Mouse (Mus musculus): Measurements from ENCODE around the gene Gm11027. TPM values are rescaled to one million over a fixed set of nuclear protein-coding genes. Genes with fewer than 3 reads are reported as not detected.

Gm11027 gene
- total RNA-seq, 1 experiment = not detected

GRCm38 (mm10) chr12:116273733-116274132, 1.5 kb upstream of the Gm11027 start:
- no peak overlapping the region for H3K4me3 ChIP-seq (ENCODE audit: insufficient read depth in 1 of 2, low read depth in 1 of 2, low read length in 2 of 2, poor library complexity in 1 of 2, severe bottlenecking in 1 of 2)
- no peak for TF ChIP-seq ZNF384 (IDR thresholded peaks at IDR 0.05; ENCODE audit: low read depth, low read length)

GRCm38 (mm10) chr12:116275631-116276030, 445 bp downstream of the Gm11027 start:
- H3K9me3 ChIP-seq (ENCODE audit: control insufficient read depth, insufficient read depth, low read depth, low read length) = no peaks in the 10 kb centered on the region
- DNase-seq (ENCODE audit: low read depth, low spot score) = no peak
- no peak overlapping the region for H3K27ac ChIP-seq (ENCODE audit: insufficient read depth, low read depth, low read length, poor library complexity, severe bottlenecking)
- H3K4me3 ChIP-seq (ENCODE audit: insufficient read depth in 1 of 2, low read depth in 1 of 2, low read length in 2 of 2, poor library complexity in 1 of 2, severe bottlenecking in 1 of 2) = no peak overlapping the region
- no peaks in the 10 kb centered on the region; a peak in 1 of 4 replicates for H3K4me1 ChIP-seq (ENCODE audit: control insufficient read depth in 2 of 2, insufficient read depth in 2 of 2, low read length in 2 of 2, poor library complexity in 1 of 2)
- H3K9ac ChIP-seq (ENCODE audit: insufficient read depth, low read depth, low read length, poor library complexity, severe bottlenecking) = no peak overlapping the region
- no peaks in the 10 kb centered on the region for H3K36me3 ChIP-seq (ENCODE audit: control insufficient read depth, insufficient read depth, low read length, poor library complexity, severe bottlenecking)
- in situ Hi-C loops (cut with MboI; ENCODE audit: low sequenced_read_pairs in 2 of 2, unreplicated experiment in 2 of 2) = no loop called here
- TF ChIP-seq HCFC1 (IDR thresholded peaks at IDR 0.05; ENCODE audit: borderline replicate concordance, insufficient read depth, low read length) (no peak), ZC3H11A (IDR thresholded peaks at IDR 0.05; ENCODE audit: borderline replicate concordance, low read depth, low read length) (no peak), MAFK (IDR thresholded peaks at IDR 0.05; ENCODE audit: insufficient read depth, low read depth, low read length) (no peak), ZNF384 (IDR thresholded peaks at IDR 0.05; ENCODE audit: low read depth, low read length) (no peak), CHD2 (IDR thresholded peaks at IDR 0.05; ENCODE audit: low read depth, low read length) (no peak)

More at GRCm38 (mm10) chr12:116273733-116274132, 1.5 kb upstream of the Gm11027 start:
- no peaks in the 10 kb centered on the region for H3K9me3 ChIP-seq (ENCODE audit: control insufficient read depth, insufficient read depth, low read depth, low read length)
- no peak overlapping the region for H3K9ac ChIP-seq (ENCODE audit: insufficient read depth, low read depth, low read length, poor library complexity, severe bottlenecking)
- no peak for DNase-seq (ENCODE audit: low read depth, low spot score)
- H3K36me3 ChIP-seq (ENCODE audit: control insufficient read depth, insufficient read depth, low read length, poor library complexity, severe bottlenecking) = no peaks in the 10 kb centered on the region
- H3K27ac ChIP-seq (ENCODE audit: insufficient read depth, low read depth, low read length, poor library complexity, severe bottlenecking) = no peak overlapping the region
- in situ Hi-C loops (cut with MboI; ENCODE audit: low sequenced_read_pairs in 2 of 2, unreplicated experiment in 2 of 2) = no loop called here
- H3K4me1 ChIP-seq (ENCODE audit: control insufficient read depth in 2 of 2, insufficient read depth in 2 of 2, low read length in 2 of 2, poor library complexity in 1 of 2) = no peaks in the 10 kb centered on the region

DNA sequence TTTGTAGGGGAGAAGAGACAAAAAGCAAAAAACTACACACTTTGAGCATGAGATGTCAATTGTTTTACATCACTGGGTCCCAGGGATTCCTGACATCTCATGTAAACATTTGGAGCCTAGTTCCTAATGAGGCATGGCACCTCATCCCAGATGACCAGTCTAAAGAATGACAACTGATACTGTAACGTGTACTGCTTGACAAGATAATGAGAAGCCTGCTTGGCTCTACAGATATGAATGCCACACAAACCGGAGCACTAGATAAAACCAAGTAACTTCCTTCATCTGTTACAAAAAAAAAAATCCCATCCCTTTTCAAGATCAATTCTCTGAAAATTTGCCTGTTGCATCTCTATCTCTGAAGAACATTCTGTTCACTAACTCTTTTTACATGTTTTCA, 1.8 kb downstream of the Gm11027 start:
- TF ChIP-seq HCFC1 (IDR thresholded peaks at IDR 0.05; ENCODE audit: borderline replicate concordance, insufficient read depth, low read length) = no peak
- TF ChIP-seq ZNF384 (IDR thresholded peaks at IDR 0.05; ENCODE audit: low read depth, low read length) = no peak
- TF ChIP-seq CHD2 (IDR thresholded peaks at IDR 0.05; ENCODE audit: low read depth, low read length) = no peak
- no peak for TF ChIP-seq MAFK (IDR thresholded peaks at IDR 0.05; ENCODE audit: insufficient read depth, low read depth, low read length)
- no peak for TF ChIP-seq ZC3H11A (IDR thresholded peaks at IDR 0.05; ENCODE audit: borderline replicate concordance, low read depth, low read length)
- Histone ChIP-seq H3K9ac (ENCODE audit: insufficient read depth, low read depth, low read length, poor library complexity, severe bottlenecking) (no peak overlapping the region), H3K4me3 (ENCODE audit: insufficient read depth in 1 of 2, low read depth in 1 of 2, low read length in 2 of 2, poor library complexity in 1 of 2, severe bottlenecking in 1 of 2) (no peak overlapping the region), H3K4me1 (ENCODE audit: control insufficient read depth in 2 of 2, insufficient read depth in 2 of 2, low read length in 2 of 2, poor library complexity in 1 of 2) (no peaks in the 10 kb centered on the region; a peak in 1 of 4 replicates), H3K9me3 (ENCODE audit: control insufficient read depth, insufficient read depth, low read depth, low read length) (no peaks in the 10 kb centered on the region), H3K36me3 (ENCODE audit: control insufficient read depth, insufficient read depth, low read length, poor library complexity, severe bottlenecking) (no peaks in the 10 kb centered on the region), H3K27ac (ENCODE audit: insufficient read depth, low read depth, low read length, poor library complexity, severe bottlenecking) (no peak overlapping the region)
- no peak for DNase-seq (ENCODE audit: low read depth, low spot score)
- in situ Hi-C loops (cut with MboI; ENCODE audit: low sequenced_read_pairs in 2 of 2, unreplicated experiment in 2 of 2) = no loop called here

DNA sequence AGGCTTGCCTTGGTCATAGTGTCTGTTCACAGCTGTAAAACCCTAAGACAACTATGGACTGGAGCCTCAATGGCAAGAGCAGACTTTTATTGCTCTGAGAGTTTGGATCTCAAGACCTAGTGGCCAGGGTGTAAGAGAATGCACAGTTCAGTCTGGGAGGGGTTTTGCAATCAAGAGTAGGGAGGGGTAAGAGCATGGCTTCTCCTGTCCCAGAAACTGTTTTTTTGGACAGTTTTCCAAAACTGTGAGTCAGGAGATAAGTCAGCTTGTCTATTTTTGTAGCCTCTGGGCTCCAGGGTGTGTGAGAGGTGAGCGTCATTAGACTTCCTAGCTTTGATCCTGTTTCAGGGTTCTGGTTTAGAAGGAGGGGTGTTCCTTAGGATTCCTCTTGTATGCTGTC, 3.4 kb downstream of the Gm11027 start:
- TF ChIP-seq MAFK (IDR thresholded peaks at IDR 0.05; ENCODE audit: insufficient read depth, low read depth, low read length) = no peak
- no peak for TF ChIP-seq CHD2 (IDR thresholded peaks at IDR 0.05; ENCODE audit: low read depth, low read length)
- no peak for TF ChIP-seq HCFC1 (IDR thresholded peaks at IDR 0.05; ENCODE audit: borderline replicate concordance, insufficient read depth, low read length)
- TF ChIP-seq ZNF384 (IDR thresholded peaks at IDR 0.05; ENCODE audit: low read depth, low read length) = no peak
- no peak for TF ChIP-seq ZC3H11A (IDR thresholded peaks at IDR 0.05; ENCODE audit: borderline replicate concordance, low read depth, low read length)
- Histone ChIP-seq H3K9me3 (ENCODE audit: control insufficient read depth, insufficient read depth, low read depth, low read length) (no peaks in the 10 kb centered on the region), H3K4me3 (ENCODE audit: insufficient read depth in 1 of 2, low read depth in 1 of 2, low read length in 2 of 2, poor library complexity in 1 of 2, severe bottlenecking in 1 of 2) (no peak overlapping the region), H3K27ac (ENCODE audit: insufficient read depth, low read depth, low read length, poor library complexity, severe bottlenecking) (no peak overlapping the region), H3K36me3 (ENCODE audit: control insufficient read depth, insufficient read depth, low read length, poor library complexity, severe bottlenecking) (no peaks in the 10 kb centered on the region), H3K9ac (ENCODE audit: insufficient read depth, low read depth, low read length, poor library complexity, severe bottlenecking) (no peak overlapping the region), H3K4me1 (ENCODE audit: control insufficient read depth in 2 of 2, insufficient read depth in 2 of 2, low read length in 2 of 2, poor library complexity in 1 of 2) (no peaks in the 10 kb centered on the region; a peak in 1 of 4 replicates)
- in situ Hi-C loops (cut with MboI; ENCODE audit: low sequenced_read_pairs in 2 of 2, unreplicated experiment in 2 of 2) = no loop called here
- DNase-seq (ENCODE audit: low read depth, low spot score) = no peak

GRCm38 (mm10) chr12:116279181-116279580, 4.0 kb downstream of the Gm11027 start:
- Histone ChIP-seq H3K36me3 (ENCODE audit: control insufficient read depth, insufficient read depth, low read length, poor library complexity, severe bottlenecking) (no peaks in the 10 kb centered on the region), H3K27ac (ENCODE audit: insufficient read depth, low read depth, low read length, poor library complexity, severe bottlenecking) (no peak overlapping the region), H3K4me1 (ENCODE audit: control insufficient read depth in 2 of 2, insufficient read depth in 2 of 2, low read length in 2 of 2, poor library complexity in 1 of 2) (no peaks in the 10 kb centered on the region; a peak in 1 of 4 replicates), H3K9me3 (ENCODE audit: control insufficient read depth, insufficient read depth, low read depth, low read length) (no peaks in the 10 kb centered on the region), H3K4me3 (ENCODE audit: insufficient read depth in 1 of 2, low read depth in 1 of 2, low read length in 2 of 2, poor library complexity in 1 of 2, severe bottlenecking in 1 of 2) (no peak overlapping the region), H3K9ac (ENCODE audit: insufficient read depth, low read depth, low read length, poor library complexity, severe bottlenecking) (no peak overlapping the region)
- TF ChIP-seq ZNF384 (IDR thresholded peaks at IDR 0.05; ENCODE audit: low read depth, low read length) = no peak
- no peak for TF ChIP-seq MAFK (IDR thresholded peaks at IDR 0.05; ENCODE audit: insufficient read depth, low read depth, low read length)
- no peak for TF ChIP-seq CHD2 (IDR thresholded peaks at IDR 0.05; ENCODE audit: low read depth, low read length)
- no peak for TF ChIP-seq HCFC1 (IDR thresholded peaks at IDR 0.05; ENCODE audit: borderline replicate concordance, insufficient read depth, low read length)
- TF ChIP-seq ZC3H11A (IDR thresholded peaks at IDR 0.05; ENCODE audit: borderline replicate concordance, low read depth, low read length) = no peak
- in situ Hi-C loops (cut with MboI; ENCODE audit: low sequenced_read_pairs in 2 of 2, unreplicated experiment in 2 of 2) = no loop called here
- DNase-seq (ENCODE audit: low read depth, low spot score) = no peak
